Mouse (Mus musculus): ENCODE results near the gene Itpkb. TPM values are rescaled to one million over a fixed set of nuclear protein-coding genes. Genes with fewer than 3 reads are reported as not detected.

Gene Itpkb
- polyA plus RNA-seq, 1 experiment = 8.9 TPM

GRCm38 (mm10) chr1:180338358-180338757, 8.1 kb downstream of the Itpkb start:
- no peak for DNase-seq (ENCODE audit: extremely low spot score in 1 of 2, low spot score in 1 of 2)

GRCm38 (mm10) chr1:180339143-180339542, 8.9 kb downstream of the Itpkb start:
- no peak for DNase-seq (ENCODE audit: extremely low spot score in 1 of 2, low spot score in 1 of 2)

GRCm38 (mm10) chr1:180342944-180343343, 12.7 kb downstream of the Itpkb start:
- no peak for DNase-seq (ENCODE audit: extremely low spot score in 1 of 2, low spot score in 1 of 2)

- DNase-seq (ENCODE audit: extremely low spot score in 1 of 2, low spot score in 1 of 2) = no peak
Measured at GRCm38 (mm10) chr1:180343434-180344210, 13.3 kb downstream of the Itpkb start.

GRCm38 (mm10) chr1:180345098-180345497, 14.8 kb downstream of the Itpkb start:
- DNase-seq (ENCODE audit: extremely low spot score in 1 of 2, low spot score in 1 of 2) = no peak

GRCm38 (mm10) chr1:180347059-180347458, 16.8 kb downstream of the Itpkb start:
- no peak for DNase-seq (ENCODE audit: extremely low spot score in 1 of 2, low spot score in 1 of 2)

GRCm38 (mm10) chr1:180347907-180348306, 17.6 kb downstream of the Itpkb start:
- no peak for DNase-seq (ENCODE audit: extremely low spot score in 1 of 2, low spot score in 1 of 2)

- DNase-seq (ENCODE audit: extremely low spot score in 1 of 2, low spot score in 1 of 2) = no peak
Measured at GRCm38 (mm10) chr1:180349090-180349489, 18.8 kb downstream of the Itpkb start.

- DNase-seq (ENCODE audit: extremely low spot score in 1 of 2, low spot score in 1 of 2) = no peak
Measured at GRCm38 (mm10) chr1:180352258-180352657, 22.0 kb downstream of the Itpkb start.

- no peak for DNase-seq (ENCODE audit: extremely low spot score in 1 of 2, low spot score in 1 of 2)
Measured at GRCm38 (mm10) chr1:180354129-180354528, 23.8 kb downstream of the Itpkb start.

GRCm38 (mm10) chr1:180354976-180355730, 24.9 kb downstream of the Itpkb start:
- DNase-seq (ENCODE audit: extremely low spot score in 1 of 2, low spot score in 1 of 2) = no peak

- DNase-seq (ENCODE audit: extremely low spot score in 1 of 2, low spot score in 1 of 2) = no peak
Measured at GRCm38 (mm10) chr1:180356176-180356575, 25.9 kb downstream of the Itpkb start.

GRCm38 (mm10) chr1:180356857-180357256, 26.6 kb downstream of the Itpkb start:
- DNase-seq (ENCODE audit: extremely low spot score in 1 of 2, low spot score in 1 of 2) = no peak

- DNase-seq (ENCODE audit: extremely low spot score in 1 of 2, low spot score in 1 of 2) = no peak
Measured at GRCm38 (mm10) chr1:180357893-180358331, 27.6 kb downstream of the Itpkb start.

GRCm38 (mm10) chr1:180358466-180358865, 28.2 kb downstream of the Itpkb start:
- no peak for DNase-seq (ENCODE audit: extremely low spot score in 1 of 2, low spot score in 1 of 2)

- DNase-seq (ENCODE audit: extremely low spot score in 1 of 2, low spot score in 1 of 2) = no peak
Measured at GRCm38 (mm10) chr1:180359311-180359710, 29.0 kb downstream of the Itpkb start.

GRCm38 (mm10) chr1:180362176-180362575, 31.9 kb downstream of the Itpkb start:
- no peak for DNase-seq (ENCODE audit: extremely low spot score in 1 of 2, low spot score in 1 of 2)

- DNase-seq (ENCODE audit: extremely low spot score in 1 of 2, low spot score in 1 of 2) = no peak
Measured at GRCm38 (mm10) chr1:180362844-180363243, 32.6 kb downstream of the Itpkb start.

GRCm38 (mm10) chr1:180363317-180363716, 33.0 kb downstream of the Itpkb start:
- no peak for DNase-seq (ENCODE audit: extremely low spot score in 1 of 2, low spot score in 1 of 2)

GRCm38 (mm10) chr1:180364005-180364404, 33.7 kb downstream of the Itpkb start:
- DNase-seq (ENCODE audit: extremely low spot score in 1 of 2, low spot score in 1 of 2) = no peak

- no peak for DNase-seq (ENCODE audit: extremely low spot score in 1 of 2, low spot score in 1 of 2)
Measured at GRCm38 (mm10) chr1:180364720-180365119, 34.4 kb downstream of the Itpkb start.

All from frontal cortex, adult 2 months (tissue).